Mouse (Mus musculus) kidney, adult 2 months (tissue): Measurements from ENCODE around the gene Traf4. TPM values are rescaled to one million over a fixed set of nuclear protein-coding genes. Genes with fewer than 3 reads are reported as not detected.

ENCODE experiments used
- DNase-seq: peaks from one replicate; pipeline ENCODE4 v3.0.0; 2021
- H3K27ac ChIP-seq: fragments of 200-500 bp; 2 replicates; pipeline ENCODE4 v1.5.1; 2012; ENCODE audit warnings: low read depth, low read length, control low read depth, inconsistent platforms; ENCODE audit not compliant: insufficient read depth
- H3K27me3 ChIP-seq: fragments of 200-500 bp; replicated peaks from 2 replicates; pipeline ENCODE4 v1.6.1; 2012; ENCODE audit warnings: mild to moderate bottlenecking, moderate library complexity, low read length, inconsistent platforms; ENCODE audit not compliant: control insufficient read depth, insufficient read depth
- H3K36me3 ChIP-seq: fragments of 200-500 bp; 2 replicates; pipeline ENCODE4 v1.6.1; 2012; ENCODE audit warnings: mild to moderate bottlenecking, moderate library complexity, low read length, inconsistent platforms; ENCODE audit not compliant: control insufficient read depth, insufficient read depth
- H3K4me1 ChIP-seq: fragments of 200-500 bp; 2 replicates; pipeline ENCODE4 v1.6.1; 2011; ENCODE audit warnings: low read length; ENCODE audit not compliant: control insufficient read depth, insufficient read depth
- H3K4me3 ChIP-seq: fragments of 200-500 bp; 2 replicates; pipeline ENCODE4 v1.5.1; 2011; ENCODE audit warnings: mild to moderate bottlenecking, low read depth, low read length, control low read depth; ENCODE audit not compliant: insufficient read depth
- CTCF ChIP-seq: fragments of 200-500 bp; conservative IDR thresholded peaks from 2 replicates; pipeline ENCODE4 v1.5.1; 2011; ENCODE audit warnings: low read depth, mild to moderate bottlenecking, control low read depth, low read length, moderate library complexity, mixed read lengths; ENCODE audit not compliant: insufficient read depth, insufficient read length
- POLR2A ChIP-seq: fragments of 200-500 bp; IDR thresholded peaks from one replicate; pipeline ENCODE4 v1.6.1; 2011; ENCODE audit warnings: low read depth, low read length, control low read depth
- WGBS: fragments of 180-500 bp; shearing (Covaris S2); methylation state at CpG from one replicate; pipeline ENCODE4 v1.1.7; 2018; 5-methylcytosine and 5-hydroxymethylcytosine counted together
- polyA plus RNA-seq: library from polyadenylated mRNA; depleted of rRNA; stranded (reverse); fragments of >200 nt; gene quantifications from 2 replicates; pipeline ENCODE4 v1.2.3, GENCODE M21; 2012

Gene Traf4
- polyA plus RNA-seq, 1 experiment: 108 TPM

- Histone ChIP-seq H3K4me1 (peaks cover 8% of the 10 kb centered on the region; the same call in 1 of the 2 replicates), H3K4me3 (no peak overlapping the region), H3K27ac (no peak overlapping the region), H3K27me3 (no peaks in the 10 kb centered on the region), H3K36me3 (no peaks in the 10 kb centered on the region)
- WGBS: 55% methylated on average over 4 of the region's 4 CpGs
- DNase-seq: no peak
- TF ChIP-seq POLR2A (no peak), CTCF (no peak)
Measured at GRCm38 (mm10) chr11:78126739-78127138, 38.6 kb downstream of the Traf4 start.

GRCm38 (mm10) chr11:78125691-78126090 lies 39.7 kb downstream of the Traf4 start:
- Histone ChIP-seq H3K4me1 (peaks cover 8% of the 10 kb centered on the region; the same call in 1 of the 2 replicates), H3K27me3 (no peaks in the 10 kb centered on the region), H3K27ac (peak overlapping the region; percentile 47), H3K4me3 (no peak overlapping the region), H3K36me3 (no peaks in the 10 kb centered on the region)
- WGBS: 35% methylated on average over 6 of the region's 6 CpGs
- peak; percentile 41 for DNase-seq
- no peak for TF ChIP-seq CTCF
- TF ChIP-seq POLR2A: no peak

- H3K27me3 ChIP-seq: no peaks in the 10 kb centered on the region
- no peak overlapping the region for H3K27ac ChIP-seq
- TF ChIP-seq CTCF: no peak
- no peak for TF ChIP-seq POLR2A
- H3K36me3 ChIP-seq: no peaks in the 10 kb centered on the region
- peaks cover 8% of the 10 kb centered on the region; the same call in 1 of the 2 replicates for H3K4me1 ChIP-seq
- no peak for DNase-seq
- H3K4me3 ChIP-seq: no peak overlapping the region
Measured at GRCm38 (mm10) chr11:78123782-78124181, 41.6 kb downstream of the Traf4 start.

- WGBS: 71% methylated on average over 4 of the region's 4 CpGs
- H3K36me3 ChIP-seq: no peaks in the 10 kb centered on the region
- no peaks in the 10 kb centered on the region for H3K27me3 ChIP-seq
- no peak for DNase-seq
- no peak overlapping the region for H3K27ac ChIP-seq
- no peak overlapping the region for H3K4me3 ChIP-seq
- TF ChIP-seq POLR2A (no peak), CTCF (no peak)
- peaks cover 8% of the 10 kb centered on the region; the same call in 1 of the 2 replicates for H3K4me1 ChIP-seq
Measured at GRCm38 (mm10) chr11:78122815-78123214, 42.6 kb downstream of the Traf4 start.

GRCm38 (mm10) chr11:78121176-78121575 lies 44.2 kb downstream of the Traf4 start:
- Histone ChIP-seq H3K4me1 (peaks cover under 1% of the 10 kb centered on the region; the same call in 1 of the 2 replicates), H3K27me3 (no peaks in the 10 kb centered on the region), H3K27ac (no peak overlapping the region), H3K4me3 (no peak overlapping the region), H3K36me3 (no peaks in the 10 kb centered on the region)
- 27% methylated on average over 5 of the region's 5 CpGs for WGBS
- peak; percentile 72 for DNase-seq
- TF ChIP-seq CTCF (no peak), POLR2A (no peak)

- 61% methylated on average over 8 of the region's 8 CpGs for WGBS
- Histone ChIP-seq H3K27me3 (no peaks in the 10 kb centered on the region), H3K4me3 (no peak overlapping the region), H3K27ac (no peak overlapping the region), H3K4me1 (no peaks in the 10 kb centered on the region), H3K36me3 (no peaks in the 10 kb centered on the region)
- TF ChIP-seq POLR2A (no peak), CTCF (no peak)
- DNase-seq: no peak
Measured at GRCm38 (mm10) chr11:78119898-78120297, 45.5 kb downstream of the Traf4 start.

GRCm38 (mm10) chr11:78118467-78118866 lies 46.9 kb downstream of the Traf4 start:
- TF ChIP-seq CTCF: no peak
- no peak for DNase-seq
- Histone ChIP-seq H3K4me3 (no peak overlapping the region), H3K36me3 (no peaks in the 10 kb centered on the region), H3K27me3 (no peaks in the 10 kb centered on the region), H3K27ac (no peak overlapping the region), H3K4me1 (no peaks in the 10 kb centered on the region; the same call in 1 of the 2 replicates)

- peaks cover 2% of the 10 kb centered on the region; the same call in 1 of the 2 replicates for H3K4me1 ChIP-seq
- TF ChIP-seq CTCF (no peak), POLR2A (no peak)
- no peaks in the 10 kb centered on the region for H3K27me3 ChIP-seq
- peak overlapping the region; percentile 75 for H3K4me3 ChIP-seq
- H3K27ac ChIP-seq: peak overlapping the region; percentile 54; the same call in 1 of the 2 replicates
- peak; percentile 40 for DNase-seq
- H3K36me3 ChIP-seq: no peaks in the 10 kb centered on the region
- 14% methylated on average over 5 of the region's 5 CpGs for WGBS
Measured at GRCm38 (mm10) chr11:78116146-78116410, 49.3 kb downstream of the Traf4 start.
